Mouse (Mus musculus) R1 (cell line): Measurements from ENCODE around the gene Smyd3.

Experiments
- DNase-seq: peaks from one replicate; pipeline ENCODE4 v3.0.0-alpha.2; 2018; ENCODE audit warnings: low read depth, low spot score

Gene Smyd3

GRCm38 (mm10) chr1:179293772-179294353 lies 224.0 kb downstream of the Smyd3 start:
- no peak for DNase-seq

GRCm38 (mm10) chr1:179290181-179290580 lies 227.7 kb downstream of the Smyd3 start:
- DNase-seq, result peak; percentile 79

DNA sequence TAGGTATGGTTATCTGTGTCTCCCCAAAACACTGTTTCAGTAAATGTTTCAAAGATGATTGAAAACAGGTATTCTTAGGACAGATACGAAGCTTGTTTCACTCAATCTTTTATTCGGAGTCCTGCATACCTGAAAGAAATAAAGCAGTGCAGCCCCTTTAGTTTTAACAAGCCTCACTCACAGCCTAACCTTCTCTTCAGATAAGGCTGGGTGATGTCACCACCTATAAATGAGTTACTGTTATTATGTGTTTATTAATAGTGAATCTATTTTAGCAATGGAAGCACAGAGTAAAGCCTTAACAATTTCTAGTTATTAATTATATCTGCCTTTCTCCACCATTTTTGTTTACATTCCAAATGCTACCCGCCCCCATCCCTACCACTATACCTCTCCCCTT lies 228.1 kb downstream of the Smyd3 start:
- DNase-seq, result no peak

DNA sequence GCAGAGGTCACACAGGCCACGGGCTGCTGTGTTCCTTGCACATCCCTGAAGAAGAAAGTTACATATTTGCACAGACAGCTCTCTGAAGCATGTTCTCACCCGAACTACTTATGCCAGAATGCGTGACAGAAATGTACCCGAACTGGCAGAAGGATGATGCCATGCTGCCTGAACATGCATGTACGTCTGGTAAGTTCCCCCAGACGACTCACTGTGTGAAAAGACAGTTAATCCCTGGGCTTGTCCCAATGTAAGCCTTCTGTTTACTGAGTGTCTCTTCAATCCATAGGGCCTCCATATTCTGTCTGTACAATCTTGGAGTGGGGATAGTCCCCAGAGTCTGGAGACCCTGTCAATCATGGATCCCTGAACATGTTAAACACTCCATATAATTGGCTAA lies 231.1 kb downstream of the Smyd3 start:
- no peak for DNase-seq

DNA sequence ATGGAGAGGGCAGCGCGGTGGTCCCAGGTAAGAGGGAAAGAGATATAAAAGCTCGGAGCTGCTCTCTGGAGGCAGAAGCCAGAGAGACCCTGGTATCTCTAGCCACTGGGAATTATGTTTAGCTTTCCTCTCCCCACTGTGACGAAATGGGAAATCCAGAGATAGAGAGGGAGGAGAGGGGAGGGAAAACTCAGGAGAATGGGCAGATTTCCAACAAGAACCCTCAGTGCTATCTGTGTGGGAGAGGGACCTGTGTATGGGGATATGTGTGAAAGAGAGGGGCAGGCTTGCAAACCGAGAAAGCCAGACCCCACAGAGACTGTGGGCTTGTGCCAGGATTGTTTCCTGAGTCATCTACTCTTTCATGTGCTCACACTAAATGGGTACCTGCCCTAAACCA lies 235.0 kb downstream of the Smyd3 start:
- no peak for DNase-seq

DNA sequence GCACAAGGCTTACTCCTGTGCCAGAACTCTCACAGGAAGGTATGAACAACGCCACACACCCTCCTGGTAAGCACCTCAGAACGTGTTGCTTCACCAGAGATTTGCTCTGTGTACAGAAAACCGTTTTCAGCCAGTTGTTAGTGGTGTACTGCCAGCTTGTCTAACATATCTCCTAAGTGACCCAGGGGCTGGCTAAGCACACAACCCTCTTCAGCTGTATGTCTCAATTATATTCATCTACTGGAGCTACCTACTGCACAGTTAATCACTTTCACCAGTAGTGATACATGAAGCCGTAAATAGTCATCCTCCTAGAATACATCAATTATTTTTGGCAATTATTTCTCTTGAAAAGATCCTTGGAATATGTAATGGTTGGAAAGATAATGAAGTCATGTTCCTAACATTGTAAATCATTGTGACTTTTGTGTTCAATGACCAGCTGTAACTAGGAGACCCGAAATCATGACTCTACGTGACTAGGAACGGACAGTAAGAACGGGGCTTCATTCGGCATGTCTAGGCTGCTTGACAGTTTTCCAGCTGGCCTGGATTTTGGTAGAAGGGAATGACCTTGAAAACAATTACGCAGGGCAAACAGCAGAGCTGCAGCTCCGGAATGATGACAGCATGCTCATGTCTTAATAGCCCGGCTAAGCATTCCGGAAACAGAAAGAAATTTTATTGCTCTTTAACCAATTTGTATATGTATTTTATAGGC lies 236.3 kb downstream of the Smyd3 start:
- DNase-seq, result no peak

- no peak for DNase-seq
Observed at GRCm38 (mm10) chr1:179279116-179279515, 238.7 kb downstream of the Smyd3 start.

DNA sequence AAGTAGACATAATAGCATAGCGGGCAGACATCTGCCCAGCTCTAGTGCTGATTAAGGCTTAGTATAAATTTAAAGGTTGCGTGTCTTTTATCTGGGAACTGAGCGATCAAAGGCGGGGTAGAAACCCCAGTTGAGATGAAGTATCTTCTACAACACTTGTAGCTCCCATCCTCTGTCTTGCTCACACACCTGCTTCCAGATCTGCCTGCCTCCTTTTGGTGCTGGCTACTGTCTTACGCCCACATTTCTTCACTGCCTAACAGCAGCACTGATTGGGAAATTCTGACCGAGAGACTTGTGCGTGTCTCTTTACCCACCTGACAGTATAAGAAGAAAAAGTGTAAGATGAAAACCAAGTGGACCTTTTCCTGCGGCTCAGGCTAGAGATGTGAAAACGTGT lies 240.5 kb downstream of the Smyd3 start:
- DNase-seq, result peak; percentile 60

DNA sequence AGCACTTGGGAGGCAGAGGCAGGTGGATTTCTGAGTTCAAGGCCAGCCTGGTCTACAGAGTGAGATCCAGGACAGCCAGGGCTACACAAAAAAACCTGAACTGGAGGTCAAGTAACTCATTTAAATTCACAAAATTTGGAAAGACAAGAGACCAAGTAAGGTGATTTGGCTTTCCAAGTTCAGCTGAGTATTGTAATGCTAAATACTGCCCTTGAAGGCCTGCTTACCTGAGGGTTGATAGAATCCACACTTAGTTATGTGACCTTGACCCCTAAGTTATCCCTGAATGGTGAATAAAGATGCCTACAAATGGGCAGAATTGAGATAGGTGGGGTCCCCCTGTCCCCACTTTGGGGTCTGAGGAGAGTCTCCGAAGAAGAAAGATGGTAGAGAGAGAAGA lies 241.0 kb downstream of the Smyd3 start:
- DNase-seq, result peak; percentile 90

- peak; percentile 89 for DNase-seq
Observed at GRCm38 (mm10) chr1:179272926-179273325, 244.9 kb downstream of the Smyd3 start.

- peak; percentile 92 for DNase-seq
Observed at GRCm38 (mm10) chr1:179272351-179272750, 245.5 kb downstream of the Smyd3 start.

DNA sequence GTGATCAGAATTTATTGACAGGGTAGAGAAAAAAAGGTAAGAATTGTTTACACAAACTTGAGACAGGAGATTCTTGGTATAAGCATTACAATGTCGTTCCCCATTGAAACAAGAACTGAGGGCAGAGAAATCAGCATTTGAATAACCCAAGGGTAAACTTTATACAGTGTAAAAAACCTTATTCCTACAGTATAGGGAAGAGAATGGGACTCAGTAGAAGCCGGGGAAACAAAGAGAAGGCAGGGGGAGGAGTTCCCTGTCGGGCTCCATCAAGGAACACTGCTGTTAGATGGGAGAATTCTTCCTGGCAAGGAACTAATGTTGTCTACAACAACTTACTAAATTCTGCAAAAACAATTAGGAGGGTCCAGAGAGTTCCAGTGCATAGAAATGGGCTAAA lies 250.9 kb downstream of the Smyd3 start:
- peak; percentile 87 for DNase-seq

- no peak for DNase-seq
Observed at GRCm38 (mm10) chr1:179261496-179261966, 256.3 kb downstream of the Smyd3 start.

DNA sequence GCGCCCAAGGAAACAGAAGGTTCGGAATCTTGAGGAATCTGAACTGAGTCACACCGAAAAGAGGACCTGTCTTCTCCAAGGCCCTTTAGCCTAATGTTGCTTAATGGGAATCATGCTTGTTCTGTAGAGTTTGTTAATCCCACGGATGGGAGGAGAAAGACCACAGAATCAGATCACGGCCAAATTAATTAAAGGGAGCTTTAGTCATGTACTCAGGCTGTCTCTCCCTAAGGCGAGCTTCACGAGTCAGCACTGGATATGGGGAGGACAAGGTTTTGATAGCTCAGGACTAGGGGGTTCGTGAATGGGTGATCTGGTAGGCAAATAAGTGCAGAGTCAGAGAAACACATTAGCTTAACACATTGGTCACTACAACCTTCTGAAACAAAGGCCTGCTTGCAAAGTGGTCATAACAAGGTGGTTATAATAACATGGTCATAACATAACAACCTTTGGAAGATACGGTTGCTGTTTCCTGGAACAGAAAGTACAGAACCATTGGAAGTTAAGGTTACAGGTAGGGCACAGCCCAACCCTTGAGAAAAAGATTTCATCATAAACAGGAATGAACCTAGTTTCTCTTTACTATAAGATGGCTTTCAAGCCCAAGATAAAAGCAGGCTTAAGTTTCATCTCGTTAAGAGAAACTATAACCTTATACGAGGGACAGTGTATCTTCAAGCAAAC lies 261.9 kb downstream of the Smyd3 start:
- no peak for DNase-seq

DNA sequence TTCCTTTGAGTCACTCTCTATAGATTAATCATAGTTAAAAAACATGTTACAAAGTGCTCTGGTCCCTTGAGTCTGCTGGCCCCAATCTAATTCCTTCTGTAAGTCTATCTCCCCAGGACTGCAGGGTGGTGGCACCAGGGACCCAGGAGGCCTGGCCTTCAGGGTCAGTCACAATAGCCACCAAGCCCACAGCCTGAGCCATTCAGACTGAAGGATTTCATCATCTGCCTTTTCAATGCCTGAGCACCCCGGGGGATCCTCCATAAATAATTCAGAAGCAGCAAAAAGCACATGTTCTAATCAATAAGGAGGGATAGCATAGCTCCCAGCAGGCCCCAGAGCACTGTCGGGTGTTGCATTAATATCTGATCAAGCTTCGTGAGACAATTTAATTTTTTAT lies 263.3 kb downstream of the Smyd3 start:
- DNase-seq, result no peak

DNA sequence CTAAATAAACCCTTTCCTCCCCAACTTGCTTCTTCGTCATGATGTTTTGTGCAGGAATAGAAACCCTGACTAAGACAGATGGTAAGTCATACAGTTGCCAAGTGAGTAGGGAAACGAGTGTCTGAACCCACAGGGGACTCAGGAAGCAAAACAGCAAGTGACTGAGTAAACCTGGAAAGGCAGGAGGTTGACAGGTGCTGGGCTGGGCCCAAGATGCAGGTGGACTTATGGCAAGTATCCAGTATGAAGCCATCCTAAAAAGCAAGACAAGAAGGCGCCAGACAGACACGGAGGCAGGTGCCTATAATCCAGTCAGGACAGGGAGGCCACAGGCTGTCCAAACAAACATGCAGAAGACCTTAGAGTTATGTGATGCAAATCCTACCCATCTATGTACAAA lies 265.2 kb downstream of the Smyd3 start:
- no peak for DNase-seq

DNA sequence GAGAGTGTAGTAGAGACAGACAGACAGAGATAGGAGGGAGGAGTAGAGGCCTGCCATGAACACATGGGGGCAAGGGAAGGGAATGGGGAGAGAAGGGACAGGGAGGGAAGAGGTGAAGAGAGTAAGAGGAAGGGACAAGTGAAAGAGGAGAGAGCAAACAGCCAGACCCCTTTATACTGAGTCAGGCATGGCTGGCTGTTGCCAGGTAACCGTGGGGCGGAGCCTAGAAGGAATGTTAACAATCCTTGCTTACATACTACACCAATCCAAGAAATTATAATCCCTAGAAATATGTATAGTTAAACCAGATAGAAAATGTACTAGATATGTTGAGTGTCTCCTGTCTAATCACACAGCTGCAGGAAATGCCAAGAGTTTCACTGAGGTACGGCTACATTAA lies 267.5 kb downstream of the Smyd3 start:
- peak; percentile 45 for DNase-seq

DNA sequence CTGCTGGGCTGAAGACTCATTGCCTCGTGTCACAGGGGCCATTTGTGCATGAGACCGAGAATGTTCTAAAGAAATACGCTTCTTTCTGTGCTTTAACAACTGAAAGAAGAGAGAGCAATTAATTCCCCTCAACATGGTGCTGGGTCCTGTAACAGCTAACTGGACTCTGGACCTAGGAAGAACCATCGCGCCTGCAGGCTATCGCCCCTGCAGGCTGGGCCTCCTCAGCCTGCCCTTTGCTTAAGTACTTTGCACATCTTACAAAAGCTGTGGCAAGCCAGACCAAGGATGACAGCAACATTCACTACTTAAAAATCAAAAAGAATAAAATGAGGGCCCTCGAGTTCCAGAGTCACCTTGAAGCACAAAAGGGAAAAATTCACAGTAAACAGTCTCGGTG lies 274.3 kb downstream of the Smyd3 start:
- no peak for DNase-seq

- no peak for DNase-seq
Observed at GRCm38 (mm10) chr1:179240663-179241279, 277.1 kb downstream of the Smyd3 start.

- DNase-seq, result no peak
Observed at GRCm38 (mm10) chr1:179238639-179239038, 279.2 kb downstream of the Smyd3 start.

DNA sequence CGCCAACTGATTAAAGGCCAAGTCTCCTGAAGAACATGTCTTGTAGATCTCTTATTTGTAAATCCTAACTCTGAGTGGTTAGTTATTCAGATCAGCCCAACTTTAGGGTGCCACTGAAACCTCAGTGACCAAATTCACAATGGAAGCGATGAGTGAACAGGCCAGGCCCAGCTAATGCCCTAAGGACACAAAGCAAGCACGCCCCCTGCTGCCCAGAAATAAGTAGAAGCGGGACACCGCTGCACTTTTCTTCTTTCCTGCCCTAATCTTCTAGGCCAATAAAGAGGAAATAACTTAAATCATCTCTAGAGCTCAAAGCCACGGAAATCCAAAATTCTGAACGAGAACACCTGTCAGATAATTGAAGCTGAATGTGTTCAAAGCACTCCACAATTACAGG lies 279.9 kb downstream of the Smyd3 start:
- DNase-seq, result peak; percentile 57

GRCm38 (mm10) chr1:179236217-179236840 lies 281.5 kb downstream of the Smyd3 start:
- no peak for DNase-seq
